Mouse (Mus musculus): ENCODE data around the gene Ddhd1. TPM values are rescaled to one million over a fixed set of nuclear protein-coding genes. Genes with fewer than 3 reads are reported as not detected.

The Ddhd1 gene
- total and polyA plus RNA-seq, 2 experiments from 2014 or later = 12.0 to 46.7 TPM

- H3K4me1 ChIP-seq (ENCODE audit: insufficient read depth) = no peaks in the 10 kb centered on the region
- ATAC-seq (no peak), DNase-seq (no peak)
- H3K4me3 ChIP-seq (ENCODE audit: low read depth, low read length) = no peak overlapping the region
- H3K4me2 ChIP-seq (ENCODE audit: low read depth) = no peak overlapping the region
- no peaks in the 10 kb centered on the region for H3K9me3 ChIP-seq (ENCODE audit: low read length)
- no peaks in the 10 kb centered on the region for H3K27me3 ChIP-seq (ENCODE audit: insufficient read depth, low read length)
- no peak overlapping the region for H3K27ac ChIP-seq (ENCODE audit: low read depth, low read length)
- TF ChIP-seq CTCF (IDR thresholded peaks at IDR 0.05; ENCODE audit: low read depth) = no peak
- no peaks in the 10 kb centered on the region for H3K36me3 ChIP-seq (ENCODE audit: insufficient read depth)
- H3K9ac ChIP-seq = no peak overlapping the region
- WGBS = 100% methylated on average over 1 of the region's 1 CpGs
These were observed 22.4 kb downstream of the Ddhd1 start for GRCm38 (mm10) chr14:45635496-45635895.

GRCm38 (mm10) chr14:45632756-45633537, 25.0 kb downstream of the Ddhd1 start:
- no peak overlapping the region for H3K4me3 ChIP-seq (ENCODE audit: low read depth, low read length)
- no peaks in the 10 kb centered on the region for H3K9me3 ChIP-seq (ENCODE audit: low read length)
- WGBS = 85% methylated on average over 4 of the region's 4 CpGs
- no peak for TF ChIP-seq CTCF (IDR thresholded peaks at IDR 0.05; ENCODE audit: low read depth)
- H3K27ac ChIP-seq (ENCODE audit: low read depth, low read length) = no peak overlapping the region
- ATAC-seq = no peak
- no peak overlapping the region for H3K9ac ChIP-seq
- DNase-seq = no peak
- no peaks in the 10 kb centered on the region for H3K36me3 ChIP-seq (ENCODE audit: insufficient read depth)
- H3K4me2 ChIP-seq (ENCODE audit: low read depth) = no peak overlapping the region
- no peaks in the 10 kb centered on the region for H3K27me3 ChIP-seq (ENCODE audit: insufficient read depth, low read length)
- H3K4me1 ChIP-seq (ENCODE audit: insufficient read depth) = no peaks in the 10 kb centered on the region

GRCm38 (mm10) chr14:45630544-45630943, 27.4 kb downstream of the Ddhd1 start:
- TF ChIP-seq CTCF (IDR thresholded peaks at IDR 0.05; ENCODE audit: low read depth) = no peak
- Histone ChIP-seq H3K9me3 (ENCODE audit: low read length) (no peaks in the 10 kb centered on the region), H3K4me3 (ENCODE audit: low read depth, low read length) (no peak overlapping the region), H3K4me1 (ENCODE audit: insufficient read depth) (no peaks in the 10 kb centered on the region), H3K4me2 (ENCODE audit: low read depth) (no peak overlapping the region), H3K27me3 (ENCODE audit: insufficient read depth, low read length) (no peaks in the 10 kb centered on the region), H3K27ac (ENCODE audit: low read depth, low read length) (no peak overlapping the region), H3K36me3 (ENCODE audit: insufficient read depth) (no peaks in the 10 kb centered on the region), H3K9ac (no peak overlapping the region)
- WGBS = 85% methylated on average over 5 of the region's 5 CpGs
- no peak for DNase-seq
- no peak for ATAC-seq

GRCm38 (mm10) chr14:45629938-45630337, 28.0 kb downstream of the Ddhd1 start:
- 91% methylated on average over 1 of the region's 1 CpGs for WGBS
- H3K9me3 ChIP-seq (ENCODE audit: low read length) = no peaks in the 10 kb centered on the region
- no peak overlapping the region for H3K4me2 ChIP-seq (ENCODE audit: low read depth)
- no peaks in the 10 kb centered on the region for H3K4me1 ChIP-seq (ENCODE audit: insufficient read depth)
- no peaks in the 10 kb centered on the region; the same call in 1 of the 2 replicates for H3K36me3 ChIP-seq (ENCODE audit: insufficient read depth)
- no peak for TF ChIP-seq CTCF (IDR thresholded peaks at IDR 0.05; ENCODE audit: low read depth)
- H3K4me3 ChIP-seq (ENCODE audit: low read depth, low read length) = no peak overlapping the region
- ATAC-seq (no peak), DNase-seq (no peak)
- no peaks in the 10 kb centered on the region for H3K27me3 ChIP-seq (ENCODE audit: insufficient read depth, low read length)
- no peak overlapping the region for H3K27ac ChIP-seq (ENCODE audit: low read depth, low read length)
- H3K9ac ChIP-seq = no peak overlapping the region

GRCm38 (mm10) chr14:45618351-45618750, 39.6 kb downstream of the Ddhd1 start:
- Histone ChIP-seq H3K36me3 (ENCODE audit: insufficient read depth) (peaks cover 27% of the 10 kb centered on the region), H3K4me3 (ENCODE audit: low read depth, low read length) (no peak overlapping the region), H3K9ac (no peak overlapping the region), H3K4me2 (ENCODE audit: low read depth) (no peak overlapping the region), H3K4me1 (ENCODE audit: insufficient read depth) (no peaks in the 10 kb centered on the region), H3K9me3 (ENCODE audit: low read length) (no peaks in the 10 kb centered on the region), H3K27ac (ENCODE audit: low read depth, low read length) (no peak overlapping the region), H3K27me3 (ENCODE audit: insufficient read depth, low read length) (no peaks in the 10 kb centered on the region)
- DNase-seq (no peak), ATAC-seq (no peak)
- no peak for TF ChIP-seq CTCF (IDR thresholded peaks at IDR 0.05; ENCODE audit: low read depth)
- WGBS = 45% methylated on average over 6 of the region's 6 CpGs

- DNase-seq (no peak), ATAC-seq (no peak)
- no peak overlapping the region for H3K4me2 ChIP-seq (ENCODE audit: low read depth)
- H3K9ac ChIP-seq = no peak overlapping the region
- no peaks in the 10 kb centered on the region for H3K27me3 ChIP-seq (ENCODE audit: insufficient read depth, low read length)
- 92% methylated on average over 5 of the region's 5 CpGs for WGBS
- H3K27ac ChIP-seq (ENCODE audit: low read depth, low read length) = no peak overlapping the region
- no peak overlapping the region for H3K4me3 ChIP-seq (ENCODE audit: low read depth, low read length)
- no peaks in the 10 kb centered on the region for H3K9me3 ChIP-seq (ENCODE audit: low read length)
- TF ChIP-seq CTCF (IDR thresholded peaks at IDR 0.05; ENCODE audit: low read depth) = no peak
- no peaks in the 10 kb centered on the region for H3K4me1 ChIP-seq (ENCODE audit: insufficient read depth)
- H3K36me3 ChIP-seq (ENCODE audit: insufficient read depth) = peaks cover 39% of the 10 kb centered on the region
These were observed 41.4 kb downstream of the Ddhd1 start for GRCm38 (mm10) chr14:45616526-45616925.

GRCm38 (mm10) chr14:45615776-45616175, 42.2 kb downstream of the Ddhd1 start:
- Histone ChIP-seq H3K27ac (ENCODE audit: low read depth, low read length) (no peak overlapping the region), H3K9ac (no peak overlapping the region), H3K4me1 (ENCODE audit: insufficient read depth) (no peaks in the 10 kb centered on the region), H3K36me3 (ENCODE audit: insufficient read depth) (peaks cover 39% of the 10 kb centered on the region), H3K27me3 (ENCODE audit: insufficient read depth, low read length) (no peaks in the 10 kb centered on the region), H3K9me3 (ENCODE audit: low read length) (no peaks in the 10 kb centered on the region), H3K4me3 (ENCODE audit: low read depth, low read length) (no peak overlapping the region), H3K4me2 (ENCODE audit: low read depth) (no peak overlapping the region)
- WGBS = 95% methylated on average over 2 of the region's 2 CpGs
- no peak for DNase-seq
- ATAC-seq = no peak
- TF ChIP-seq CTCF (IDR thresholded peaks at IDR 0.05; ENCODE audit: low read depth) = no peak

All from forebrain, postnatal 0 days (tissue).